Mouse (Mus musculus) neural tube, embryonic 15.5 days (tissue): ENCODE measurements at regions not wholly inside any gene's neighbourhood (a gene's known extent, or its start where the extent isn't known, plus 50 kb on each side); places are given as distances from the start of the nearest gene placed in this dataset.

Experiments
- ATAC-seq: fragments of 200-750 bp; cut with Nextera tagmentation; 2 replicates; pipeline ENCODE4 v1.8.0; 2017; ENCODE audit warnings: mild to moderate bottlenecking, moderate TSS enrichment, moderate library complexity; ENCODE audit not compliant: low FRiP score
- H3K27ac ChIP-seq: fragments of 300-500 bp; sonication (generic); replicated peaks from 2 replicates; pipeline ENCODE4 v1.5.1; 2015; ENCODE audit warnings: mild to moderate bottlenecking, inconsistent platforms
- H3K27me3 ChIP-seq: fragments of 300-500 bp; sonication (generic); replicated peaks from 2 replicates; pipeline ENCODE4 v1.6.1; 2015; ENCODE audit warnings: inconsistent platforms
- H3K36me3 ChIP-seq: fragments of 300-500 bp; sonication (generic); 2 replicates; pipeline ENCODE4 v1.6.1; 2015; ENCODE audit warnings: inconsistent platforms
- H3K4me1 ChIP-seq: fragments of 300-500 bp; sonication (generic); 2 replicates; pipeline ENCODE4 v1.6.1; 2015; ENCODE audit warnings: inconsistent platforms
- H3K4me2 ChIP-seq: fragments of 300-500 bp; sonication (generic); 2 replicates; pipeline ENCODE4 v1.6.1; 2015; ENCODE audit warnings: inconsistent platforms, mild to moderate bottlenecking, moderate library complexity
- H3K4me3 ChIP-seq: fragments of 300-500 bp; sonication (generic); replicated peaks from 2 replicates; pipeline ENCODE4 v1.5.1; 2015; ENCODE audit warnings: mild to moderate bottlenecking, inconsistent platforms
- H3K9ac ChIP-seq: fragments of 300-500 bp; sonication (generic); replicated peaks from 2 replicates; pipeline ENCODE4 v1.6.1; 2015; ENCODE audit warnings: mild to moderate bottlenecking, inconsistent platforms
- H3K9me3 ChIP-seq: fragments of 300-500 bp; sonication (generic); replicated peaks from 2 replicates; pipeline ENCODE4 v1.6.1; 2016; ENCODE audit warnings: inconsistent platforms
- WGBS: fragments of 180-500 bp; shearing (Covaris S2); methylation state at CpG from one replicate; pipeline ENCODE4 v1.1.7; 2015; ENCODE audit warnings: mixed read lengths; 5-methylcytosine and 5-hydroxymethylcytosine counted together

- WGBS = 73% methylated on average over 1 of the region's 1 CpGs
- Histone ChIP-seq H3K27ac (no peak overlapping the region), H3K4me3 (no peak overlapping the region), H3K4me1 (no peaks in the 10 kb centered on the region), H3K9ac (no peak overlapping the region), H3K9me3 (no peaks in the 10 kb centered on the region), H3K36me3 (no peaks in the 10 kb centered on the region), H3K27me3 (no peaks in the 10 kb centered on the region), H3K4me2 (no peak overlapping the region)
- ATAC-seq = no peak
Measured at GRCm38 (mm10) chr17:89802148-89802547, 108.1 kb downstream of the Gm10184 start.

- no peak overlapping the region for H3K9ac ChIP-seq
- no peaks in the 10 kb centered on the region for H3K36me3 ChIP-seq
- WGBS = 95% methylated on average over 3 of the region's 3 CpGs
- no peaks in the 10 kb centered on the region for H3K9me3 ChIP-seq
- ATAC-seq = no peak
- H3K27ac ChIP-seq = no peak overlapping the region
- H3K4me2 ChIP-seq = no peak overlapping the region
- H3K4me1 ChIP-seq = no peaks in the 10 kb centered on the region
- H3K27me3 ChIP-seq = no peaks in the 10 kb centered on the region
- no peak overlapping the region for H3K4me3 ChIP-seq
Measured at GRCm38 (mm10) chr17:89777570-89777969, 132.7 kb downstream of the Gm10184 start.

- Histone ChIP-seq H3K4me3 (no peak overlapping the region), H3K9me3 (no peaks in the 10 kb centered on the region), H3K9ac (no peak overlapping the region), H3K4me2 (no peak overlapping the region), H3K27me3 (no peaks in the 10 kb centered on the region), H3K27ac (no peak overlapping the region), H3K4me1 (no peaks in the 10 kb centered on the region), H3K36me3 (no peaks in the 10 kb centered on the region)
- ATAC-seq = no peak
- WGBS = 93% methylated on average over 1 of the region's 1 CpGs
Measured at GRCm38 (mm10) chr17:89766229-89766875, 143.9 kb downstream of the Gm10184 start.

GRCm38 (mm10) chr17:89737418-89737817 is 172.8 kb downstream of the Gm10184 start:
- Histone ChIP-seq H3K27ac (no peak overlapping the region), H3K9me3 (no peaks in the 10 kb centered on the region), H3K4me1 (no peaks in the 10 kb centered on the region), H3K9ac (no peak overlapping the region), H3K36me3 (no peaks in the 10 kb centered on the region), H3K4me3 (no peak overlapping the region), H3K4me2 (no peak overlapping the region), H3K27me3 (no peaks in the 10 kb centered on the region)
- ATAC-seq = no peak
- WGBS = 92% methylated on average over 1 of the region's 1 CpGs

- Histone ChIP-seq H3K27me3 (no peaks in the 10 kb centered on the region), H3K9ac (no peak overlapping the region), H3K4me1 (no peaks in the 10 kb centered on the region), H3K9me3 (no peaks in the 10 kb centered on the region), H3K4me2 (no peak overlapping the region), H3K27ac (no peak overlapping the region), H3K36me3 (no peaks in the 10 kb centered on the region), H3K4me3 (no peak overlapping the region)
- 67% methylated on average over 3 of the region's 3 CpGs for WGBS
- ATAC-seq = no peak
Measured at GRCm38 (mm10) chr17:89725534-89725933, 184.7 kb downstream of the Gm10184 start.

- 85% methylated on average over 3 of the region's 3 CpGs for WGBS
- H3K27ac ChIP-seq = no peak overlapping the region
- no peaks in the 10 kb centered on the region for H3K36me3 ChIP-seq
- H3K4me1 ChIP-seq = no peaks in the 10 kb centered on the region
- no peaks in the 10 kb centered on the region for H3K27me3 ChIP-seq
- no peak for ATAC-seq
- H3K4me2 ChIP-seq = no peak overlapping the region
- H3K9ac ChIP-seq = no peak overlapping the region
- no peaks in the 10 kb centered on the region for H3K9me3 ChIP-seq
- no peak overlapping the region for H3K4me3 ChIP-seq
Measured at GRCm38 (mm10) chr17:89681798-89682197, 228.5 kb downstream of the Gm10184 start.

GRCm38 (mm10) chr17:89658326-89658725 is 251.9 kb downstream of the Gm10184 start:
- no peak overlapping the region for H3K4me3 ChIP-seq
- no peaks in the 10 kb centered on the region for H3K4me1 ChIP-seq

GRCm38 (mm10) chr17:89656211-89656610 is 254.0 kb downstream of the Gm10184 start:
- H3K4me2 ChIP-seq = no peak overlapping the region
- H3K4me3 ChIP-seq = no peak overlapping the region
- no peaks in the 10 kb centered on the region for H3K4me1 ChIP-seq
- no peak overlapping the region for H3K27ac ChIP-seq
- no peaks in the 10 kb centered on the region for H3K9me3 ChIP-seq
- H3K36me3 ChIP-seq = no peaks in the 10 kb centered on the region
- no peak for ATAC-seq
- no peak overlapping the region for H3K9ac ChIP-seq
- no peaks in the 10 kb centered on the region for H3K27me3 ChIP-seq
- 89% methylated on average over 4 of the region's 4 CpGs for WGBS

More at GRCm38 (mm10) chr17:89658326-89658725, 251.9 kb downstream of the Gm10184 start:
- ATAC-seq = no peak
- Histone ChIP-seq H3K27ac (no peak overlapping the region), H3K9ac (no peak overlapping the region), H3K9me3 (no peaks in the 10 kb centered on the region), H3K27me3 (no peaks in the 10 kb centered on the region), H3K36me3 (no peaks in the 10 kb centered on the region), H3K4me2 (no peak overlapping the region)
- 20% methylated on average over 4 of the region's 4 CpGs for WGBS

GRCm38 (mm10) chr17:89654089-89654813 is 256.0 kb downstream of the Gm10184 start:
- WGBS = 67% methylated on average over 5 of the region's 5 CpGs
- H3K4me1 ChIP-seq = no peaks in the 10 kb centered on the region
- H3K4me2 ChIP-seq = no peak overlapping the region
- H3K4me3 ChIP-seq = no peak overlapping the region
- no peak overlapping the region for H3K9ac ChIP-seq
- no peak overlapping the region for H3K27ac ChIP-seq
- no peaks in the 10 kb centered on the region for H3K9me3 ChIP-seq
- no peaks in the 10 kb centered on the region for H3K36me3 ChIP-seq
- ATAC-seq = peak; percentile 63; the same call in 1 of the 2 replicates
- H3K27me3 ChIP-seq = no peaks in the 10 kb centered on the region

- Histone ChIP-seq H3K4me2 (no peak overlapping the region), H3K9ac (no peak overlapping the region), H3K4me1 (no peaks in the 10 kb centered on the region), H3K27me3 (no peaks in the 10 kb centered on the region), H3K27ac (no peak overlapping the region), H3K9me3 (no peaks in the 10 kb centered on the region), H3K4me3 (no peak overlapping the region), H3K36me3 (no peaks in the 10 kb centered on the region)
- WGBS = 82% methylated on average over 1 of the region's 1 CpGs
- no peak for ATAC-seq
Measured at GRCm38 (mm10) chr17:89646000-89646399, 264.2 kb downstream of the Gm10184 start.
